Mouse (Mus musculus): ENCODE measurements around the gene Ofcc1. TPM values are rescaled to one million over a fixed set of nuclear protein-coding genes. Genes with fewer than 3 reads are reported as not detected.

Gene Ofcc1
- polyA plus RNA-seq, 1 experiment: not detected

GRCm38 (mm10) chr13:40320814-40321525 is 40.3 kb downstream of the Ofcc1 start:
- H3K4me3 ChIP-seq (ENCODE audit: insufficient read depth, low read length): no peak overlapping the region

DNA sequence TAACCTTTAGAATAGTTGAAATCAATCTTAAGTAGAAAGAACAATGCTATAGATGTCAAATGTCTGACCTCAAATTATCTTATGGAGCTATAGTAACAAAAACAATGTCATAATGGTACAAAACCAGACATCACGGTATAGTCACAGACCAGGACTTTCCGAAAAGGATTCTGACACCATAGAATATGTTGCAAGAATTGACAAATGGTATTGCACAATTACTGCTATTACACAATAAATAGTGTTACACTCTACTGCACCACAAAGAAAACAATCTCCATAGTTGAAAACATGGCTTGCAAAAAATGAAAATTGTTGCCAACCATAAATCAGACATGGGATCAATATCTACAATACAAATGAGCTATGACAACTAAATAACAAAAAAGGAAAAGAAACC is 43.5 kb downstream of the Ofcc1 start:
- Histone ChIP-seq H3K4me1 (ENCODE audit: control insufficient read depth, insufficient read depth, low read length) (no peaks in the 10 kb centered on the region), H3K27ac (ENCODE audit: insufficient read depth, low read depth, low read length) (no peak overlapping the region), H3K4me3 (ENCODE audit: insufficient read depth, low read length) (no peak overlapping the region)
- TF ChIP-seq POLR2A (IDR thresholded peaks at IDR 0.05; ENCODE audit: borderline replicate concordance, low read depth, low read length): no peak
- TF ChIP-seq CTCF (IDR thresholded peaks at IDR 0.05; ENCODE audit: low read depth, low read length): no peak

More at GRCm38 (mm10) chr13:40320814-40321525, 40.3 kb downstream of the Ofcc1 start:
- TF ChIP-seq POLR2A (IDR thresholded peaks at IDR 0.05; ENCODE audit: borderline replicate concordance, low read depth, low read length) (no peak), CTCF (IDR thresholded peaks at IDR 0.05; ENCODE audit: low read depth, low read length) (no peak)
- no peaks in the 10 kb centered on the region for H3K4me1 ChIP-seq (ENCODE audit: control insufficient read depth, insufficient read depth, low read length)
- H3K27ac ChIP-seq (ENCODE audit: insufficient read depth, low read depth, low read length): no peak overlapping the region

- no peak overlapping the region for H3K27ac ChIP-seq (ENCODE audit: insufficient read depth, low read depth, low read length)
- TF ChIP-seq CTCF (IDR thresholded peaks at IDR 0.05; ENCODE audit: low read depth, low read length) (no peak), POLR2A (IDR thresholded peaks at IDR 0.05; ENCODE audit: borderline replicate concordance, low read depth, low read length) (no peak)
- H3K4me1 ChIP-seq (ENCODE audit: control insufficient read depth, insufficient read depth, low read length): no peaks in the 10 kb centered on the region
- H3K4me3 ChIP-seq (ENCODE audit: insufficient read depth, low read length): no peak overlapping the region
Observed at GRCm38 (mm10) chr13:40315158-40315792, 46.0 kb downstream of the Ofcc1 start.

DNA sequence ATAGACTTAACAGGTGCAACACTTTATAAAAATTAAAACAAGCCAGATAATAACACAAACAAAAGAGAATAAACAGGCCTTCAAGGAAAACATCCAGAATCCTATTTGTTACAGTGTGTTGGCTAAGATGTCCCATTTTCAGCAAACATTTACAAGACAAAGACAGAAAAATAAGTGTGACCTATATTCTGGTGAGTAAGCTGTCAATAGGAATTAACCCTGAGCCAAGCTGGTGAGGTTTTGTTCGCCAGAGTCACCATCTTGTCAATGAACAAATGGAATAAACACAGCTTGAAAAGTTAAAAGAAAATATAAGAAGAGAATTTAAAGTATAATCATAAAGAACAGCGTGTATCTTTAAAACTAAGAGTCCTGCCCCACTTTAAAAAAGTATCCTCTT is 68.4 kb downstream of the Ofcc1 start:
- no peak for TF ChIP-seq CTCF (IDR thresholded peaks at IDR 0.05; ENCODE audit: low read depth, low read length)
- TF ChIP-seq POLR2A (IDR thresholded peaks at IDR 0.05; ENCODE audit: borderline replicate concordance, low read depth, low read length): no peak
- Histone ChIP-seq H3K4me3 (ENCODE audit: insufficient read depth, low read length) (no peak overlapping the region), H3K4me1 (ENCODE audit: control insufficient read depth, insufficient read depth, low read length) (no peaks in the 10 kb centered on the region), H3K27ac (ENCODE audit: insufficient read depth, low read depth, low read length) (no peak overlapping the region)

- Histone ChIP-seq H3K27ac (ENCODE audit: insufficient read depth, low read depth, low read length) (no peak overlapping the region), H3K4me1 (ENCODE audit: control insufficient read depth, insufficient read depth, low read length) (no peaks in the 10 kb centered on the region), H3K4me3 (ENCODE audit: insufficient read depth, low read length) (no peak overlapping the region)
- TF ChIP-seq POLR2A (IDR thresholded peaks at IDR 0.05; ENCODE audit: borderline replicate concordance, low read depth, low read length) (no peak), CTCF (IDR thresholded peaks at IDR 0.05; ENCODE audit: low read depth, low read length) (no peak)
Observed at GRCm38 (mm10) chr13:40290846-40291245, 70.4 kb downstream of the Ofcc1 start.

- Histone ChIP-seq H3K4me3 (ENCODE audit: insufficient read depth, low read length) (no peak overlapping the region), H3K4me1 (ENCODE audit: control insufficient read depth, insufficient read depth, low read length) (no peaks in the 10 kb centered on the region), H3K27ac (ENCODE audit: insufficient read depth, low read depth, low read length) (no peak overlapping the region)
- TF ChIP-seq CTCF (IDR thresholded peaks at IDR 0.05; ENCODE audit: low read depth, low read length) (no peak), POLR2A (IDR thresholded peaks at IDR 0.05; ENCODE audit: borderline replicate concordance, low read depth, low read length) (no peak)
Observed at GRCm38 (mm10) chr13:40288650-40289049, 72.6 kb downstream of the Ofcc1 start.

- TF ChIP-seq POLR2A (IDR thresholded peaks at IDR 0.05; ENCODE audit: borderline replicate concordance, low read depth, low read length) (no peak), CTCF (IDR thresholded peaks at IDR 0.05; ENCODE audit: low read depth, low read length) (no peak)
- H3K27ac ChIP-seq (ENCODE audit: insufficient read depth, low read depth, low read length): no peak overlapping the region
- no peak overlapping the region for H3K4me3 ChIP-seq (ENCODE audit: insufficient read depth, low read length)
- H3K4me1 ChIP-seq (ENCODE audit: control insufficient read depth, insufficient read depth, low read length): no peaks in the 10 kb centered on the region
Observed at GRCm38 (mm10) chr13:40287266-40288002, 73.8 kb downstream of the Ofcc1 start.

- TF ChIP-seq CTCF (IDR thresholded peaks at IDR 0.05; ENCODE audit: low read depth, low read length) (no peak), POLR2A (IDR thresholded peaks at IDR 0.05; ENCODE audit: borderline replicate concordance, low read depth, low read length) (no peak)
- Histone ChIP-seq H3K4me3 (ENCODE audit: insufficient read depth, low read length) (no peak overlapping the region), H3K27ac (ENCODE audit: insufficient read depth, low read depth, low read length) (no peak overlapping the region), H3K4me1 (ENCODE audit: control insufficient read depth, insufficient read depth, low read length) (no peaks in the 10 kb centered on the region)
Observed at GRCm38 (mm10) chr13:40285234-40285791, 75.9 kb downstream of the Ofcc1 start.

DNA sequence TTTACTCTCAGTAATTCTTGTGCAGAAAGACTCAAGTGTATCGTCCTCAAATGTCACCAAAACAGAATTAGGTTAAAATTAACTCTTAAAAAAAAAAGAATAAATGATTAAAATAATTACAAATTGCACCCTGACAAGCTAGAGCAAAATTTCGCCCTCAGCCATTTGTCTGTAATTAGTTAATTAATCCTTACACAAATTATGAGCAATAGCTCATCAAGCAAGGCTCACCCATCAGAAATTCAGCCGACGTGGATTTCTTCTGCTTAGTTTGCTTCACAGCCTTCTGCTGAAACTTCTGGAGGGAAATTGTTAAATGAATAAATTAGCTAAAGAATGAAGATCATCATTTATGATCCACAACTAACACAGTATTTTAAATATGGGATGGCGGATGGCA is 80.6 kb downstream of the Ofcc1 start:
- no peaks in the 10 kb centered on the region for H3K4me1 ChIP-seq (ENCODE audit: control insufficient read depth, insufficient read depth, low read length)
- no peak overlapping the region for H3K4me3 ChIP-seq (ENCODE audit: insufficient read depth, low read length)
- TF ChIP-seq POLR2A (IDR thresholded peaks at IDR 0.05; ENCODE audit: borderline replicate concordance, low read depth, low read length): no peak
- no peak for TF ChIP-seq CTCF (IDR thresholded peaks at IDR 0.05; ENCODE audit: low read depth, low read length)
- no peak overlapping the region for H3K27ac ChIP-seq (ENCODE audit: insufficient read depth, low read depth, low read length)

Measured in bone marrow macrophage, adult 2 months (primary cell).